Mouse (Mus musculus) megakaryocyte, embryonic 14.5 days (primary cell): ENCODE data around the gene Gphb5.

Experiments
- FLI1 ChIP-seq: IDR thresholded peaks from 2 replicates; pipeline ENCODE4 v1.6.1; 2012; ENCODE audit warnings: low read length, inconsistent platforms, mixed read lengths
- GATA1 ChIP-seq: IDR thresholded peaks from 3 replicates; pipeline ENCODE4 v1.6.1; 2012; ENCODE audit warnings: mixed read lengths, low read length, inconsistent platforms, borderline replicate concordance

GRCm38 (mm10) chr12:75460561-75460960 lies 44.0 kb upstream of the Gphb5 start:
- TF ChIP-seq GATA1 (no peak), FLI1 (no peak)
